Mouse (Mus musculus) frontal cortex, postnatal 25 days (tissue): ENCODE measurements at regions not wholly inside any gene's neighbourhood (a gene's known extent, or its start where the extent isn't known, plus 50 kb on each side); places are given as distances from the start of the nearest gene placed in this dataset.

Experiments
- DNase-seq, 2 experiments: peaks; one replicate each; pipeline ENCODE4 v3.0.0; 2022; ENCODE audit warnings: low spot score in 2 of 2

DNA sequence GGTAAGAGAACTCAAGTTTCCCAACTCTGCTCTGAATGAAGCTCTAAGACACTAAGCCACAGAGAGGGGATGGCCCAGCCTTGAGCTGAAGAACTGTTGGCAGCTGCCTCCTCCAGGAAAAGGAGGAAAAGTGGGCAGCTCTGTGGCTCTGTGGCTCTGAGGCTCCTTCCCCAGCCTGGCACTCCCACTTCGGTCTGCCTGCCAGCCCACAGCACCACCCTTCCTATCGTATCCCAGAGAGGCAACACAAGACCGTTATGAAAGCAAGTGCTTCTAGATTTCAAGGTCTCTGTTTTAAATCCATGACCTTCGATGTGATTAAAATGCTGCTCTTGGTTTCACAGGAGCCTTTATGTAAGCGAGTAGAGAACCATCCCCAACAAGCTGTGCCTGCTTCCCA lies 53.5 kb upstream of the Kcna5 start:
- no peak for DNase-seq

DNA sequence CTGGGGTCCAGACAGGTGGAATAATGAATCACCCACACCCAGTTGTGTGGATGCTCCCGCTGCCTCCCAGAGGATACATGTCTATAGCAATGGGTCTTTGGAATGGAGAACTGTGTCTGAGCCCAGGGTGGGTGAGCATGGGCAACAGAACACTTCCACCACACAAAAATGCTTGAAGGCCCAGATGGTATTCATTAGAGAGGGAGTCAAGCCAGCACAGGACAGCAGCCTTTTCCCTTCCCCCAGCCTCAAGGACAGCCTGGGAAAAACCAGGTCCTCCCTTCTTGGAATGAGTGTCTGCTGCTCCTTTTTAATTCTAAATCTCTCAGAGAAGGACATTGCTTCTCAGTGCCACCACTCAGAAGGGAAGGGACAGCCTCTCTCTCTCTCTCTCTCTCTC lies 52.3 kb upstream of the Kcna5 start:
- no peak for DNase-seq

DNA sequence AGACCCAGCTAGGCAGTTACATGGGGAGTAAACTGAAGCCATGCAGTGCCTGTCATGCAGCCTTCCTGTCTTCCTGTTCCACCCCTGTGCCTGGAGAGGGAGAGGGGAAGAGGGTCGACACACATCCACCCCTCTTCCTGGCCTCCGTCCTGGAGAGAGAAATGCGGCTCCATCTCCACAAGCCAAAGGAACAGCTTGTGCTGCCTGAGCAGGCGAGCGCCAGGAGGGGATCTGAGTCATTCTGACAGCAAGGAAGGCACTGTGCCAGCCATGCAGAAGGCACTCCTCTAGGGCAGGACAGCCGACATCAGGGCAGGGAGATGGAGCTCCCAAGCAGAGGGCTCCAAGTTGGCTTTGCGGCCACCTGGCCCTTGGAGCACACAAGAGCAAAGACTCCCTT lies 50.6 kb upstream of the Kcna5 start:
- DNase-seq, result peak; percentile 54 to 60
